Mouse (Mus musculus): ENCODE measurements around the gene Sapcd1. TPM values are rescaled to one million over a fixed set of nuclear protein-coding genes. Genes with fewer than 3 reads are reported as not detected.

Gene Sapcd1
- total and polyA plus RNA-seq, 3 experiments: 94.1 to 142 (median 105) TPM

GRCm38 (mm10) chr17:35003022-35003838 lies 24.6 kb downstream of the Sapcd1 start:
- in situ Hi-C loops (cut with MboI; ENCODE audit: low pct_ligation_motif_present, low pct_unique_long_range_greater_than_20kb, low sequenced_read_pairs): no loop called here
- Histone ChIP-seq H3K9me3 (replicated peaks; ENCODE audit: low read length) (peaks cover 18% of the 10 kb centered on the region), H3K27me3 (replicated peaks) (no peaks in the 10 kb centered on the region), H3K9ac (ENCODE audit: insufficient read depth, low read depth) (peak overlapping the region; percentile 100), H3K4me3 (replicated peaks in 1 of 3; ENCODE audit: low read depth in 2 of 3, low read length in 2 of 3, poor library complexity in 1 of 3) (peak overlapping the region; percentile 84 to 94 (median 86)), H3K27ac (ENCODE audit: insufficient read depth, low read depth) (peak overlapping the region; percentile 100), H3K36me3 (replicated peaks in 1 of 2; ENCODE audit: control insufficient read depth in 1 of 2, insufficient read depth in 1 of 2, low read length in 1 of 2) (peaks cover 42 to 57% of the 10 kb centered on the region in 2 experiments), H3K4me1 (ENCODE audit: control insufficient read depth in 1 of 2, insufficient read depth in 2 of 2) (peaks cover 8 to 20% of the 10 kb centered on the region in 2 experiments; a peak in 3 of 4 replicates), H3K4me2 (ENCODE audit: insufficient read depth, low read depth, poor library complexity, severe bottlenecking) (peak overlapping the region; percentile 88), H3K79me2 (replicated peaks; ENCODE audit: control insufficient read depth, extremely low read depth, insufficient read depth, poor library complexity, severe bottlenecking) (peaks cover 37% of the 10 kb centered on the region)
- no peak for TF ChIP-seq USF2 (conservative IDR thresholded peaks at IDR 0.05; ENCODE audit: low read depth, low read length)
- no peak; the same call in 1 of the 2 replicates for TF ChIP-seq TCF12 (IDR thresholded peaks at IDR 0.05; ENCODE audit: low read depth, low read length)
- no peak for TF ChIP-seq MAZ (IDR thresholded peaks at IDR 0.05; ENCODE audit: low read depth, low read length)
- peak; percentile 40; the same call in 1 of the 2 replicates for TF ChIP-seq POLR2A (IDR thresholded peaks at IDR 0.05; ENCODE audit: low read depth, low read length)
- TF ChIP-seq RCOR1 (conservative IDR thresholded peaks at IDR 0.05; ENCODE audit: low read depth, low read length): no peak
- TF ChIP-seq TBP (conservative IDR thresholded peaks at IDR 0.05; ENCODE audit: low read depth, low read length): 0 out of 2 replicates have a peak, but pooled peaks have one; percentile 19
- peak; percentile 52; the same call in 1 of the 2 replicates for TF ChIP-seq SIN3A (IDR thresholded peaks at IDR 0.05; ENCODE audit: low read length)
- TF ChIP-seq UBTF (IDR thresholded peaks at IDR 0.05; ENCODE audit: low read depth, low read length): no peak
- TF ChIP-seq GABPA (IDR thresholded peaks at IDR 0.05; ENCODE audit: insufficient replicate concordance, low read depth, low read length): no peak
- TF ChIP-seq ZKSCAN1 (IDR thresholded peaks at IDR 0.05; ENCODE audit: borderline replicate concordance, low read depth, low read length): no peak
- no peak for TF ChIP-seq ETS1 (conservative IDR thresholded peaks at IDR 0.05; ENCODE audit: low read depth, low read length)
- TF ChIP-seq ZMIZ1 (IDR thresholded peaks at IDR 0.05; ENCODE audit: low read depth, low read length): no peak
- TF ChIP-seq EP300 (IDR thresholded peaks at IDR 0.05; ENCODE audit: low read length): no peak
- peak; percentile 45; the same call in 1 of the 2 replicates for TF ChIP-seq MXI1 (IDR thresholded peaks at IDR 0.05; ENCODE audit: low read depth, low read length)
- no peak for TF ChIP-seq ELF1 (IDR thresholded peaks at IDR 0.05; ENCODE audit: low read depth, low read length)
- no peak for TF ChIP-seq E2F4 (IDR thresholded peaks at IDR 0.05; ENCODE audit: insufficient replicate concordance, low read depth, low read length)
- no peak for TF ChIP-seq HCFC1 (IDR thresholded peaks at IDR 0.05; ENCODE audit: low read depth, low read length)
- no peak for TF ChIP-seq BHLHE40 (IDR thresholded peaks at IDR 0.05; ENCODE audit: low read depth, low read length)
- TF ChIP-seq MYC (IDR thresholded peaks at IDR 0.05; ENCODE audit: low read depth, low read length): peak; percentile 64
- no peak for TF ChIP-seq MAFK (IDR thresholded peaks at IDR 0.05; ENCODE audit: insufficient replicate concordance, low read length)
- TF ChIP-seq RAD21 (IDR thresholded peaks at IDR 0.05; ENCODE audit: low read depth, low read length): no peak
- peak; percentile 45 for DNase-seq (ENCODE audit: extremely low read depth)
- dilution Hi-C loops (cut with MboI; ENCODE audit: extremely low pct_ligation_motif_present, extremely low pct_unique_long_range_greater_than_20kb, low sequenced_read_pairs): no loop called here
